In genomic region chr7:30331887-30332286, GRCm38 (mm10) we compare ENCODE assay signal across 8 mouse cellular contexts. TPM values are rescaled to one million over a fixed set of nuclear protein-coding genes. Genes with fewer than 3 reads are reported as not detected.
A peak's percentile ranks its signal among the peaks of the same experiment; 100 is the strongest.
DNase-seq lines count a peak whose midpoint lies in the region; ATAC-seq and TF ChIP-seq lines count a peak whose summit lies in the region.

No protein-coding gene starts in this region.

- peak overlapping the region; percentile 23 for H3K4me3 ChIP-seq in forebrain, postnatal 0 days (ENCODE audit: low read depth, low read length)
- no peak overlapping the region for H3K4me3 ChIP-seq in lung, adult 2 months (replicated peaks; ENCODE audit: extremely low read depth, low read depth, low read length)
- no peak overlapping the region for H3K4me3 ChIP-seq in thymus, adult 2 months (ENCODE audit: control insufficient read depth, insufficient read depth, low read length)

- DNase-seq in Muller cell, postnatal 12 days (ENCODE audit: inconsistent ontology term): peak; percentile 74
- peak; percentile 96 for DNase-seq in cerebellum, adult 11-12 months
- DNase-seq in forebrain, postnatal 0 days: peak; percentile 96
- DNase-seq in layer of hippocampus, adult 8-10 months (ENCODE audit: low spot score in 2 of 2): peak; percentile 94 to 95
- DNase-seq in lung, adult 2 months: peak; percentile 40
- DNase-seq in thymus, adult 2 months: peak; percentile 75

- peak; percentile 96 for ATAC-seq in forebrain, postnatal 0 days
- peak; percentile 63 to 86 for ATAC-seq in hematopoietic stem cell, adult 5-6 weeks (replicated peaks in 1 of 2; ENCODE audit: insufficient read depth in 1 of 2, low FRiP score in 2 of 2, low TSS enrichment in 1 of 2, low read depth in 1 of 2, poor library complexity in 2 of 2, severe bottlenecking in 2 of 2)
- ATAC-seq in neutrophil, adult 5-6 weeks (ENCODE audit: extremely low read depth, insufficient number of reproducible peaks, low FRiP score, poor library complexity, severe bottlenecking): peak; percentile 84

- H3K36me3 ChIP-seq in forebrain, postnatal 0 days (ENCODE audit: insufficient read depth): no peaks in the 10 kb centered on the region
- H3K36me3 ChIP-seq in thymus, adult 2 months (ENCODE audit: control insufficient read depth, insufficient read depth, low read length): no peaks in the 10 kb centered on the region

- H3K9ac ChIP-seq in forebrain, postnatal 0 days: peak overlapping the region; percentile 25; the same call in 1 of the 2 replicates

- H3K4me1 ChIP-seq in forebrain, postnatal 0 days (ENCODE audit: insufficient read depth): peaks cover 7% of the 10 kb centered on the region
- no peaks in the 10 kb centered on the region; the same call in none of the 2 replicates for H3K4me1 ChIP-seq in lung, adult 2 months (ENCODE audit: control insufficient read depth, insufficient read depth, low read length)
- peaks cover 30% of the 10 kb centered on the region for H3K4me1 ChIP-seq in thymus, adult 2 months (replicated peaks; ENCODE audit: control insufficient read depth, insufficient read depth, low read length)

- no peak for TF ChIP-seq POLR2A in lung, adult 2 months (IDR thresholded peaks at IDR 0.05; ENCODE audit: borderline replicate concordance, extremely low read depth, low read depth, low read length)
- TF ChIP-seq POLR2A in thymus, adult 2 months (IDR thresholded peaks at IDR 0.05; ENCODE audit: control insufficient read depth, extremely low read depth, insufficient read depth, low read length, poor library complexity): no peak

- no peaks in the 10 kb centered on the region for H3K27me3 ChIP-seq in forebrain, postnatal 0 days (ENCODE audit: insufficient read depth, low read length)
- H3K27me3 ChIP-seq in thymus, adult 2 months (ENCODE audit: control insufficient read depth, insufficient read depth, low read length): no peaks in the 10 kb centered on the region

- H3K4me2 ChIP-seq in forebrain, postnatal 0 days (ENCODE audit: low read depth): peak overlapping the region; percentile 40

- no peaks in the 10 kb centered on the region for H3K9me3 ChIP-seq in forebrain, postnatal 0 days (ENCODE audit: low read length)

- H3K27ac ChIP-seq in forebrain, postnatal 0 days (ENCODE audit: low read depth, low read length): peak overlapping the region; percentile 54; the same call in 1 of the 2 replicates
- H3K27ac ChIP-seq in thymus, adult 2 months (ENCODE audit: control insufficient read depth, insufficient read depth, low read length): no peak overlapping the region

- 3% methylated on average over 13 of the region's 13 CpGs for WGBS in forebrain, postnatal 0 days
- WGBS in lung, adult 2 months: 11% methylated on average over 13 of the region's 13 CpGs
- 14% methylated on average over 13 of the region's 13 CpGs for WGBS in thymus, adult 2 months

- peak; percentile 92 for TF ChIP-seq CTCF in forebrain, postnatal 0 days (IDR thresholded peaks at IDR 0.05; ENCODE audit: low read depth)
- peak; percentile 84 for TF ChIP-seq CTCF in lung, adult 2 months (IDR thresholded peaks at IDR 0.05; ENCODE audit: insufficient read depth, low read length)
- TF ChIP-seq CTCF in thymus, adult 2 months (IDR thresholded peaks at IDR 0.05; ENCODE audit: borderline replicate concordance, control insufficient read depth, extremely low read depth, insufficient read depth, low read length, poor library complexity): peak; percentile 54; the same call in 1 of the 2 replicates

RNA-seq across cellular contexts. Expression of gene Sdhaf1, which starts 8.2 kb away (rescaled TPM):
- 9.8 and 14.6 TPM in 2 replicates for total RNA-seq in forebrain, postnatal 0 days (2014; rRNA removed)
- 18.4 and 20.7 TPM in 2 replicates for polyA plus RNA-seq in forebrain, postnatal 0 days (2015; fragmentation: Nextera tagmentation; extraction: Ambion mirVana)
- total RNA-seq in hematopoietic stem cell, adult 5-6 weeks (2017): 8.3 and 11.9 TPM in 2 replicates
- 1 to 10 TPM; 6.7 to 9.9 (median 8.4) TPM for total RNA-seq in layer of hippocampus, adult 8-10 months (2022)
- 14.2 and 21.4 TPM in 2 replicates for polyA plus RNA-seq in lung, adult 2 months (2012; rRNA removed)
- 8.8 and 10.8 TPM in 2 replicates for total RNA-seq in neutrophil, adult 5-6 weeks (2017)
- 26.9 and 31.7 TPM in 2 replicates for polyA plus RNA-seq in thymus, adult 2 months (2012; rRNA removed)

RNA-seq across cellular contexts. Expression of gene E130208F15Rik, which starts 10.3 kb away (rescaled TPM):
- total RNA-seq in forebrain, postnatal 0 days (2014; rRNA removed): 0.52 TPM in 1 of 2 replicates, not detected in the other
- 0.31 TPM in 1 of 2 replicates, not detected in the other for polyA plus RNA-seq in forebrain, postnatal 0 days (2015; fragmentation: Nextera tagmentation; extraction: Ambion mirVana)
- 0.44 and 3.9 TPM in 2 replicates for total RNA-seq in hematopoietic stem cell, adult 5-6 weeks (2017)
- total RNA-seq in layer of hippocampus, adult 8-10 months (2022): under 1 TPM; 0.53 to 0.82 (median 0.66) TPM
- polyA plus RNA-seq in lung, adult 2 months (2012; rRNA removed): 0.50 and 0.55 TPM in 2 replicates
- 4.7 and 6.6 TPM in 2 replicates for total RNA-seq in neutrophil, adult 5-6 weeks (2017)
- polyA plus RNA-seq in thymus, adult 2 months (2012; rRNA removed): 0.74 and 0.93 TPM in 2 replicates

RNA-seq across cellular contexts. Expression of gene Syne4, which starts 17.3 kb away (rescaled TPM):
- total RNA-seq in forebrain, postnatal 0 days (2014; rRNA removed): 5.2 and 6.5 TPM in 2 replicates
- 1.8 and 4.5 TPM in 2 replicates for polyA plus RNA-seq in forebrain, postnatal 0 days (2015; fragmentation: Nextera tagmentation; extraction: Ambion mirVana)
- 2.2 and 2.8 TPM in 2 replicates for total RNA-seq in hematopoietic stem cell, adult 5-6 weeks (2017)
- 10 to 100 TPM in 3 of 4 experiments, 1 to 10 TPM in 1; 9.6 to 21.2 (median 15.0) TPM for total RNA-seq in layer of hippocampus, adult 8-10 months (2022)
- polyA plus RNA-seq in lung, adult 2 months (2012; rRNA removed): 14.5 and 21.5 TPM in 2 replicates
- total RNA-seq in neutrophil, adult 5-6 weeks (2017): 0.74 and 4.0 TPM in 2 replicates
- polyA plus RNA-seq in thymus, adult 2 months (2012; rRNA removed): 15.4 and 16.8 TPM in 2 replicates

RNA-seq across cellular contexts. Expression of gene Alkbh6, which starts 23.4 kb away (rescaled TPM):
- 70.5 and 74.1 TPM in 2 replicates for total RNA-seq in forebrain, postnatal 0 days (2014; rRNA removed)
- 117 and 127 TPM in 2 replicates for polyA plus RNA-seq in forebrain, postnatal 0 days (2015; fragmentation: Nextera tagmentation; extraction: Ambion mirVana)
- 30.5 and 41.4 TPM in 2 replicates for total RNA-seq in hematopoietic stem cell, adult 5-6 weeks (2017)
- total RNA-seq in layer of hippocampus, adult 8-10 months (2022): 10 to 100 TPM; 52.8 to 69.5 (median 65.3) TPM
- 141 and 163 TPM in 2 replicates for polyA plus RNA-seq in lung, adult 2 months (2012; rRNA removed)
- total RNA-seq in neutrophil, adult 5-6 weeks (2017): 35.1 and 37.2 TPM in 2 replicates
- polyA plus RNA-seq in thymus, adult 2 months (2012; rRNA removed): 159 and 192 TPM in 2 replicates

RNA-seq across cellular contexts. Expression of gene Lrfn3, which starts 30.7 kb away (rescaled TPM):
- 25.2 and 28.0 TPM in 2 replicates for total RNA-seq in forebrain, postnatal 0 days (2014; rRNA removed)
- 16.4 and 20.3 TPM in 2 replicates for polyA plus RNA-seq in forebrain, postnatal 0 days (2015; fragmentation: Nextera tagmentation; extraction: Ambion mirVana)
- not detected in 2 replicates for total RNA-seq in hematopoietic stem cell, adult 5-6 weeks (2017)
- 10 to 100 TPM; 28.2 to 31.6 (median 29.2) TPM for total RNA-seq in layer of hippocampus, adult 8-10 months (2022)
- 8.7 and 10.9 TPM in 2 replicates for polyA plus RNA-seq in lung, adult 2 months (2012; rRNA removed)
- not detected in 2 replicates for total RNA-seq in neutrophil, adult 5-6 weeks (2017)
- 0.78 and 1.1 TPM in 2 replicates for polyA plus RNA-seq in thymus, adult 2 months (2012; rRNA removed)

Comparison
In these comparisons a context has a peak if more than half of its experiments do, and no peak if none do; other contexts are left out.
1. DNase-seq: peak in every context shown above with its lines; median percentile 96 in cerebellum, adult 11-12 months; 96 in forebrain, postnatal 0 days; 94 in layer of hippocampus, adult 8-10 months; 75 in thymus, adult 2 months; 74 in Muller cell, postnatal 12 days; 40 in lung, adult 2 months.